Mouse (Mus musculus): ENCODE results near the gene Trp53. TPM values are rescaled to one million over a fixed set of nuclear protein-coding genes. Genes with fewer than 3 reads are reported as not detected.

Gene Trp53
- total and polyA plus RNA-seq, 3 experiments, result 24.9 to 372 (median 107) TPM

GRCm38 (mm10) chr11:69584008-69584407 is 3.8 kb downstream of the Trp53 start:
- 0 out of 2 replicates have a peak, but pooled peaks have one; percentile 36 for TF ChIP-seq MAFK (IDR thresholded peaks at IDR 0.05; ENCODE audit: insufficient replicate concordance, low read length)
- TF ChIP-seq ZKSCAN1 (IDR thresholded peaks at IDR 0.05; ENCODE audit: borderline replicate concordance, low read depth, low read length), result no peak
- H3K36me3 ChIP-seq (replicated peaks in 1 of 2; ENCODE audit: control insufficient read depth in 1 of 2, insufficient read depth in 1 of 2, low read length in 1 of 2), result peaks cover 40 to 63% of the 10 kb centered on the region in 2 experiments
- H3K27me3 ChIP-seq (replicated peaks), result no peaks in the 10 kb centered on the region
- no peaks in the 10 kb centered on the region for H3K9me3 ChIP-seq (replicated peaks; ENCODE audit: low read length)
- no peak overlapping the region for H3K27ac ChIP-seq (ENCODE audit: insufficient read depth, low read depth)
- in situ Hi-C loops (cut with MboI; ENCODE audit: low pct_ligation_motif_present, low pct_unique_long_range_greater_than_20kb, low sequenced_read_pairs) (no loop called here), dilution Hi-C loops (cut with MboI; ENCODE audit: extremely low pct_ligation_motif_present, extremely low pct_unique_long_range_greater_than_20kb, low sequenced_read_pairs) (no loop called here)
- H3K4me2 ChIP-seq (ENCODE audit: insufficient read depth, low read depth, poor library complexity, severe bottlenecking), result no peak overlapping the region
- no peak overlapping the region for H3K9ac ChIP-seq (ENCODE audit: insufficient read depth, low read depth)
- DNase-seq (ENCODE audit: extremely low read depth), result no peak
- no peak overlapping the region for H3K4me3 ChIP-seq (replicated peaks in 1 of 3; ENCODE audit: low read depth in 2 of 3, low read length in 2 of 3, poor library complexity in 1 of 3)
- H3K4me1 ChIP-seq (ENCODE audit: control insufficient read depth in 1 of 2, insufficient read depth in 2 of 2), result peaks cover 16 to 48% of the 10 kb centered on the region in 2 experiments
- H3K79me2 ChIP-seq (replicated peaks; ENCODE audit: control insufficient read depth, extremely low read depth, insufficient read depth, poor library complexity, severe bottlenecking), result peaks cover 66% of the 10 kb centered on the region

DNA sequence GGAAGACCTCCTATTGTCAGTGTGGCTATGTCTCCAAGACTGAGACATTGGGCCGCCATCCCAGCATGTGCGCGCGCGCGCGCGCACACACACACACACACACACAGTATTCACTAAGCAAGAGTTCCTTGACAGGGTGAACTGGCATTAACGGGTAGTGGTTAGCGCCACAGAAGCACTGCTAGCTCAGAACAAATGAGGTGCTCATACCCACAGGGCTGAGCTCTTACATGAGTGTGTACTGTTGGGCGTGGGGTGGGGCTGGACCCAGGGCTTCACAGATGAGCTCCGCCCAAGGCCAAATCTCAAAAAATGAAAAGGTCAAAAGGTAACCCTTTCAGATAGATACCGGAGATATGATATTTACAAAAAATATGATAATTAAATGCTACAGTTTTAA is 4.8 kb downstream of the Trp53 start:
- dilution Hi-C loops (cut with MboI; ENCODE audit: extremely low pct_ligation_motif_present, extremely low pct_unique_long_range_greater_than_20kb, low sequenced_read_pairs), result no loop called here
- no peak overlapping the region for H3K27ac ChIP-seq (ENCODE audit: insufficient read depth, low read depth)
- no peak overlapping the region for H3K4me3 ChIP-seq (replicated peaks in 1 of 3; ENCODE audit: low read depth in 2 of 3, low read length in 2 of 3, poor library complexity in 1 of 3)
- no peaks in the 10 kb centered on the region for H3K9me3 ChIP-seq (replicated peaks; ENCODE audit: low read length)
- H3K36me3 ChIP-seq (replicated peaks in 1 of 2; ENCODE audit: control insufficient read depth in 1 of 2, insufficient read depth in 1 of 2, low read length in 1 of 2), result peaks cover 49 to 72% of the 10 kb centered on the region in 2 experiments
- peaks cover 16 to 48% of the 10 kb centered on the region in 2 experiments for H3K4me1 ChIP-seq (ENCODE audit: control insufficient read depth in 1 of 2, insufficient read depth in 2 of 2)
- in situ Hi-C loops (cut with MboI; ENCODE audit: low pct_ligation_motif_present, low pct_unique_long_range_greater_than_20kb, low sequenced_read_pairs), result no loop called here
- H3K79me2 ChIP-seq (replicated peaks; ENCODE audit: control insufficient read depth, extremely low read depth, insufficient read depth, poor library complexity, severe bottlenecking), result peaks cover 66% of the 10 kb centered on the region
- TF ChIP-seq POLR2A (IDR thresholded peaks at IDR 0.05; ENCODE audit: low read depth, low read length), result peak; percentile 19; the same call in 1 of the 2 replicates
- no peak for TF ChIP-seq JUN (IDR thresholded peaks at IDR 0.05; ENCODE audit: insufficient read depth, low read depth, low read length)
- H3K4me2 ChIP-seq (ENCODE audit: insufficient read depth, low read depth, poor library complexity, severe bottlenecking), result no peak overlapping the region
- DNase-seq (ENCODE audit: extremely low read depth), result no peak
- no peaks in the 10 kb centered on the region for H3K27me3 ChIP-seq (replicated peaks)
- no peak overlapping the region for H3K9ac ChIP-seq (ENCODE audit: insufficient read depth, low read depth)

- no peaks in the 10 kb centered on the region for H3K9me3 ChIP-seq (replicated peaks; ENCODE audit: low read length)
- peaks cover 57 to 81% of the 10 kb centered on the region in 2 experiments for H3K36me3 ChIP-seq (replicated peaks in 1 of 2; ENCODE audit: control insufficient read depth in 1 of 2, insufficient read depth in 1 of 2, low read length in 1 of 2)
- in situ Hi-C loops (cut with MboI; ENCODE audit: low pct_ligation_motif_present, low pct_unique_long_range_greater_than_20kb, low sequenced_read_pairs) (no loop called here), dilution Hi-C loops (cut with MboI; ENCODE audit: extremely low pct_ligation_motif_present, extremely low pct_unique_long_range_greater_than_20kb, low sequenced_read_pairs) (no loop called here)
- H3K4me2 ChIP-seq (ENCODE audit: insufficient read depth, low read depth, poor library complexity, severe bottlenecking), result peak overlapping the region; percentile 17
- H3K27ac ChIP-seq (ENCODE audit: insufficient read depth, low read depth), result peak overlapping the region; percentile 40
- DNase-seq (ENCODE audit: extremely low read depth), result peak; percentile 79
- H3K4me3 ChIP-seq (replicated peaks in 1 of 3; ENCODE audit: low read depth in 2 of 3, low read length in 2 of 3, poor library complexity in 1 of 3), result no peak overlapping the region
- peaks cover 60% of the 10 kb centered on the region for H3K79me2 ChIP-seq (replicated peaks; ENCODE audit: control insufficient read depth, extremely low read depth, insufficient read depth, poor library complexity, severe bottlenecking)
- no peak overlapping the region for H3K9ac ChIP-seq (ENCODE audit: insufficient read depth, low read depth)
- no peaks in the 10 kb centered on the region for H3K27me3 ChIP-seq (replicated peaks)
- peaks cover 16 to 48% of the 10 kb centered on the region in 2 experiments for H3K4me1 ChIP-seq (ENCODE audit: control insufficient read depth in 1 of 2, insufficient read depth in 2 of 2)
- TF ChIP-seq USF1 (IDR thresholded peaks at IDR 0.05; ENCODE audit: low read depth, low read length) (no peak), TBP (conservative IDR thresholded peaks at IDR 0.05; ENCODE audit: low read depth, low read length) (no peak), NELFE (IDR thresholded peaks at IDR 0.05; ENCODE audit: low read depth, low read length) (no peak), JUN (IDR thresholded peaks at IDR 0.05; ENCODE audit: insufficient read depth, low read depth, low read length) (no peak), MYC (IDR thresholded peaks at IDR 0.05; ENCODE audit: low read depth, low read length) (no peak), GABPA (IDR thresholded peaks at IDR 0.05; ENCODE audit: insufficient replicate concordance, low read depth, low read length) (no peak), ZKSCAN1 (IDR thresholded peaks at IDR 0.05; ENCODE audit: borderline replicate concordance, low read depth, low read length) (no peak), MAFK (IDR thresholded peaks at IDR 0.05; ENCODE audit: insufficient replicate concordance, low read length) (0 out of 2 replicates have a peak, but pooled peaks have one; percentile 24), ZC3H11A (IDR thresholded peaks at IDR 0.05; ENCODE audit: low read depth, low read length) (no peak), ETS1 (conservative IDR thresholded peaks at IDR 0.05; ENCODE audit: low read depth, low read length) (0 out of 2 replicates have a peak, but pooled peaks have one; percentile 7), CTCF (conservative IDR thresholded peaks at IDR 0.05 in 1 of 2, IDR thresholded peaks at IDR 0.05 in 1 of 2; ENCODE audit: low read depth in 2 of 2, low read length in 2 of 2) (0 out of 4 replicates have a peak, but pooled peaks of 1 of the 2 experiments have one; percentile 7), UBTF (IDR thresholded peaks at IDR 0.05; ENCODE audit: low read depth, low read length) (no peak), SMC3 (IDR thresholded peaks at IDR 0.05; ENCODE audit: low read depth, low read length) (no peak), RAD21 (IDR thresholded peaks at IDR 0.05; ENCODE audit: low read depth, low read length) (no peak), POLR2A (IDR thresholded peaks at IDR 0.05; ENCODE audit: low read depth, low read length) (no peak; the same call in 1 of the 2 replicates), NRF1 (IDR thresholded peaks at IDR 0.05; ENCODE audit: low read depth, low read length) (no peak), RCOR1 (conservative IDR thresholded peaks at IDR 0.05; ENCODE audit: low read depth, low read length) (0 out of 2 replicates have a peak, but pooled peaks have one; percentile 22), SIN3A (IDR thresholded peaks at IDR 0.05; ENCODE audit: low read length) (no peak), ZNF384 (IDR thresholded peaks at IDR 0.05; ENCODE audit: low read depth, low read length) (no peak), JUND (conservative IDR thresholded peaks at IDR 0.05; ENCODE audit: low read depth, low read length) (no peak), HCFC1 (IDR thresholded peaks at IDR 0.05; ENCODE audit: low read depth, low read length) (no peak), CHD1 (IDR thresholded peaks at IDR 0.05; ENCODE audit: low read depth, low read length) (no peak), MAX (IDR thresholded peaks at IDR 0.05; ENCODE audit: low read length) (no peak), POLR2AphosphoS2 (IDR thresholded peaks at IDR 0.05; ENCODE audit: low read depth, low read length) (peak; percentile 88)
Observed at GRCm38 (mm10) chr11:69585718-69586325, 5.7 kb downstream of the Trp53 start.
